ENCODE assay signal across 8 mouse cellular contexts in genomic region chr5:114608516-114608915, GRCm38 (mm10). TPM values are rescaled to one million over a fixed set of nuclear protein-coding genes. Genes with fewer than 3 reads are reported as not detected.
A peak's percentile ranks its signal among the peaks of the same experiment; 100 is the strongest.
DNase-seq lines count a peak whose midpoint lies in the region; ATAC-seq and TF ChIP-seq lines count a peak whose summit lies in the region.

No protein-coding gene starts in this region.

- peak; percentile 16; the same call in 1 of the 2 replicates for ATAC-seq in lung, postnatal 0 days

- no peak overlapping the region for H3K4me3 ChIP-seq in lung, postnatal 0 days (ENCODE audit: low read depth, low read length)

- 10% methylated on average over 12 of the region's 12 CpGs for WGBS in lung, postnatal 0 days

- no peaks in the 10 kb centered on the region for H3K9me3 ChIP-seq in lung, postnatal 0 days (ENCODE audit: low read length)

- no peak overlapping the region for H3K9ac ChIP-seq in lung, postnatal 0 days (replicated peaks; ENCODE audit: low read depth)

- H3K4me1 ChIP-seq in lung, postnatal 0 days (ENCODE audit: insufficient read depth, low read depth, low read length), result peaks cover 8% of the 10 kb centered on the region; the same call in 1 of the 2 replicates

- TF ChIP-seq CTCF in lung, postnatal 0 days (IDR thresholded peaks at IDR 0.05), result peak; percentile 99

- intact Hi-C loops in heart, postnatal 10 days (cut with DNase I), result loop anchor here (5.0 kb wide), 1 partner anchor 41 kb away; the partner anchor contains the start of gene Fam222a

- no peak overlapping the region for H3K27ac ChIP-seq in lung, postnatal 0 days (ENCODE audit: low read length)

- H3K27me3 ChIP-seq in lung, postnatal 0 days (replicated peaks; ENCODE audit: insufficient read depth, low read length), result no peaks in the 10 kb centered on the region

- no peak for TF ChIP-seq EP300 in lung, postnatal 0 days (IDR thresholded peaks at IDR 0.05)

- no peak overlapping the region for H3K4me2 ChIP-seq in lung, postnatal 0 days (replicated peaks; ENCODE audit: low read depth, low read length)

- DNase-seq in B cell, adult 2 months, result peak; percentile 86
- DNase-seq in T-cell, adult 2 months (ENCODE audit: low spot score), result peak; percentile 61
- DNase-seq in embryo, embryonic 11 days, result peak; percentile 88
- peak; percentile 75 to 86 for DNase-seq in heart, postnatal 10 days
- DNase-seq in layer of hippocampus, adult 8-10 months (ENCODE audit: low spot score in 2 of 2), result peak; percentile 33 to 65
- DNase-seq in lung, postnatal 0 days (ENCODE audit: low spot score), result peak; percentile 64
- peak; percentile 60 for DNase-seq in retina, postnatal 7 days (ENCODE audit: low read depth, low spot score)
- peak; percentile 55 for DNase-seq in urinary bladder, adult 2 months (ENCODE audit: low spot score)

- H3K36me3 ChIP-seq in lung, postnatal 0 days (ENCODE audit: insufficient read depth, low read length), result no peaks in the 10 kb centered on the region

RNA-seq across cellular contexts. Expression of gene Fam222a, which starts 40.7 kb away (rescaled TPM):
- total RNA-seq in heart, postnatal 10 days (2021), result 1 to 10 TPM; 7.2 to 8.0 TPM
- 1 to 10 TPM; 4.9 to 7.2 (median 6.7) TPM for total RNA-seq in layer of hippocampus, adult 8-10 months (2022)
- 1.9 and 2.3 TPM in 2 replicates for polyA plus RNA-seq in lung, postnatal 0 days (2015; fragmentation: Nextera tagmentation; extraction: Ambion mirVana)
- 0.17 and 0.29 TPM in 2 replicates for polyA plus RNA-seq in urinary bladder, adult 2 months (2012; rRNA removed)

RNA-seq across cellular contexts. Expression of gene Trpv4, which starts 49.7 kb away (rescaled TPM):
- total RNA-seq in heart, postnatal 10 days (2021), result 1 to 10 TPM; 2.9 to 6.0 TPM
- 1 to 10 TPM; 1.6 to 2.5 (median 1.9) TPM for total RNA-seq in layer of hippocampus, adult 8-10 months (2022)
- 2.2 and 3.4 TPM in 2 replicates for polyA plus RNA-seq in lung, postnatal 0 days (2015; fragmentation: Nextera tagmentation; extraction: Ambion mirVana)
- 58.9 and 66.3 TPM in 2 replicates for polyA plus RNA-seq in urinary bladder, adult 2 months (2012; rRNA removed)
